Mouse (Mus musculus) cerebellum, adult 11 months (tissue): ENCODE measurements around the gene Tarsl2.

Experiments
- DNase-seq: peaks from one replicate; pipeline ENCODE4 v3.0.0; 2022

Tarsl2 gene

DNA sequence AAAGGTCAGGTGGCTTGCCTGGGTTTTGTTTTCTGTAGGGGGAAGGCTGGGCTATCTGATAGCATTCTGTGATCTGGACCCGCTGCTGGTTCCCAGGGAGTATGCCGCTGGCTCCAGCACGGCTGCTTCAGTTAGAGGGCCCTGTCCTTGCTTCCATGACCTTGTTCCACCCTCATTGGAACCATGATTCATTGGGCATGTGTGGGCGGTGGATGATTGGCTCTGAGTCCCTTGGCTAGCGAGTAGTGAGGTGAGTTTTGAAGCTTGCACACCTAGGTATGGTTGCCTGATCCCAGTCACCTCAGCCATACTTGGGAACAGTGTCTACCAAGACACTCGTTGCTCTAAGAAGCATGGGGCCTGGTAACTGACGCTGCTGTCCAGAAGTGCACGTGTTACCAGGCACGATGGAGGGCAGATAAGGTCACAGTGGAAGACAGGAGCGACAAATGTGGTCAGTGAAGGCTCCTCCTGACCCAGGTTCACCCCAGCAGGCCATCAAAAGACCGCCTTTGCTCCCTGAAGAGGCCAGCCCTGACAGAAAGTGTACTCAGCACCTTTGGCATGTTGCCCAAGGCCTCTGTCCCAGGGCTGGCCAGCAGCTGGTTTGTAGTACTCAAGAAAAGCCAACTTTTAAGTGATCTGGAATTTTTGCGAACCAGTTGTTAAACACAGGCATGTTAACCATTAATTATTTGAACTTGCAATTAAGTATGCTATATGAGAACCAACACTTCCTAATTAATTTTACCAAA is 92.8 kb downstream of the Tarsl2 start:
- no peak for DNase-seq
